Mouse (Mus musculus): ENCODE measurements around the gene Abhd14a. TPM values are rescaled to one million over a fixed set of nuclear protein-coding genes. Genes with fewer than 3 reads are reported as not detected.

Gene Abhd14a
- polyA plus RNA-seq, 1 experiment from 2014 or later, result 16.2 TPM

DNA sequence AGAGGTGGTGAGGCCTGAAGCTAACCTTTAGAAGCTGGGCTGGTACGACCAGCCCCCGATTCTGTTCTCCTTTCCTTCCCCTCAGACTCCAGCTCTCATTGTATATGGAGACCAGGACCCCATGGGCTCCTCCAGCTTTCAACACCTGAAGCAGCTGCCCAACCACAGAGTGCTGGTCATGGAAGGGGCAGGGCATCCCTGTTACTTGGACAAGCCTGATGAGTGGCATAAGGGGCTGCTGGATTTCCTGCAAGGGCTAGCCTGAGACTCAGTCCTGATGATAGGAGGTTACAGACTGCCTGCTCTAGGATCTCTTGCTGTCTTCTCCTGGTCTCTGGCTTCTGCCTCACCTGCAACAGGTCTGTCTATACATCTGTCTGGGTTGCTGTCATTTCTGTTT lies 4.4 kb upstream of the Abhd14a start:
- Histone ChIP-seq H3K27ac (ENCODE audit: low read depth) (no peak overlapping the region), H3K36me3 (replicated peaks; ENCODE audit: insufficient read depth, low read length) (no peaks in the 10 kb centered on the region), H3K27me3 (ENCODE audit: insufficient read depth, low read length) (peaks cover 13% of the 10 kb centered on the region; the same call in 1 of the 2 replicates), H3K4me1 (ENCODE audit: insufficient read depth) (peaks cover 45% of the 10 kb centered on the region), H3K9ac (replicated peaks) (no peak overlapping the region), H3K9me3 (ENCODE audit: low read length) (no peaks in the 10 kb centered on the region), H3K4me2 (ENCODE audit: low read depth, low read length) (no peak overlapping the region), H3K4me3 (ENCODE audit: low read depth, low read length) (no peak overlapping the region)
- no peak for ATAC-seq
- TF ChIP-seq CTCF (IDR thresholded peaks at IDR 0.05; ENCODE audit: low read depth), result no peak
- TF ChIP-seq EP300 (IDR thresholded peaks at IDR 0.05; ENCODE audit: low read depth), result no peak
- 54% methylated on average over 2 of the region's 2 CpGs for WGBS (ENCODE audit: insufficient replicate concordance)
- DNase-seq, result no peak

DNA sequence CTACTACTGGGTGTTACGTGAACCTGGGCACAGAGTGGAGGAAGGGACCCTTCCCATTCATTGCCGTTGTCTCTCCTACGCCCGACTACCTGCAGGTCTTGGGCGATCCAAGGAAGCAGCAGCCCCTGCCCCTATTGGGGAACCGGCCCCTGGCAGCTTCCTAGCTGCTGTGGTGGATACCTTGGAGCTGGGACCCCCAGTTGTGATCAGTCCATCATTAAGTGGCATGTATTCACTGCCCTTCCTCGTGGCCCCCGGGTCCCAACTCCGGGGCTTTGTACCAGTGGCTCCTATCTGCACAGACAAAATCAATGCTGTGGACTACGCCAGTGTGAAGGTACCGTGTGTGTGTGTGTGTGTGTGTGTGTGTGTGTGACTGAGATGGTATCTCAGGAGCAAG lies 3.8 kb upstream of the Abhd14a start:
- no peaks in the 10 kb centered on the region for H3K36me3 ChIP-seq (replicated peaks; ENCODE audit: insufficient read depth, low read length)
- peaks cover 50% of the 10 kb centered on the region for H3K4me1 ChIP-seq (ENCODE audit: insufficient read depth)

GRCm38 (mm10) chr9:106450661-106451060 lies 3.2 kb upstream of the Abhd14a start:
- H3K4me1 ChIP-seq (ENCODE audit: insufficient read depth), result peaks cover 54% of the 10 kb centered on the region
- no peaks in the 10 kb centered on the region for H3K36me3 ChIP-seq (replicated peaks; ENCODE audit: insufficient read depth, low read length)
- H3K9me3 ChIP-seq (ENCODE audit: low read length), result no peaks in the 10 kb centered on the region
- no peak overlapping the region for H3K27ac ChIP-seq (ENCODE audit: low read depth)
- ATAC-seq (no peak), DNase-seq (peak; percentile 69)
- H3K27me3 ChIP-seq (ENCODE audit: insufficient read depth, low read length), result peaks cover 13% of the 10 kb centered on the region; the same call in 1 of the 2 replicates
- WGBS (ENCODE audit: insufficient replicate concordance), result 47% methylated on average over 9 of the region's 9 CpGs
- H3K4me3 ChIP-seq (ENCODE audit: low read depth, low read length), result no peak overlapping the region
- peak overlapping the region; percentile 35 for H3K4me2 ChIP-seq (ENCODE audit: low read depth, low read length)
- TF ChIP-seq CTCF (IDR thresholded peaks at IDR 0.05; ENCODE audit: low read depth) (no peak), EP300 (IDR thresholded peaks at IDR 0.05; ENCODE audit: low read depth) (no peak)
- H3K9ac ChIP-seq (replicated peaks), result no peak overlapping the region

More for the DNA sequence above, 3.8 kb upstream of the Abhd14a start:
- ATAC-seq (no peak), DNase-seq (no peak)
- no peak for TF ChIP-seq CTCF (IDR thresholded peaks at IDR 0.05; ENCODE audit: low read depth)
- TF ChIP-seq EP300 (IDR thresholded peaks at IDR 0.05; ENCODE audit: low read depth), result no peak
- Histone ChIP-seq H3K9ac (replicated peaks) (no peak overlapping the region), H3K4me2 (ENCODE audit: low read depth, low read length) (peak overlapping the region; percentile 35; the same call in 1 of the 2 replicates), H3K27me3 (ENCODE audit: insufficient read depth, low read length) (peaks cover 13% of the 10 kb centered on the region; the same call in 1 of the 2 replicates), H3K4me3 (ENCODE audit: low read depth, low read length) (no peak overlapping the region), H3K27ac (ENCODE audit: low read depth) (no peak overlapping the region), H3K9me3 (ENCODE audit: low read length) (no peaks in the 10 kb centered on the region)
- 72% methylated on average over 11 of the region's 11 CpGs for WGBS (ENCODE audit: insufficient replicate concordance)

GRCm38 (mm10) chr9:106449947-106450346 lies 2.5 kb upstream of the Abhd14a start:
- WGBS (ENCODE audit: insufficient replicate concordance), result 76% methylated on average over 8 of the region's 8 CpGs
- H3K9ac ChIP-seq (replicated peaks), result 0 out of 2 replicates have a peak overlapping the region, but pooled peaks have one; percentile 7
- peak overlapping the region; percentile 35 for H3K4me2 ChIP-seq (ENCODE audit: low read depth, low read length)
- H3K4me3 ChIP-seq (ENCODE audit: low read depth, low read length), result no peak overlapping the region
- DNase-seq (no peak), ATAC-seq (no peak)
- H3K36me3 ChIP-seq (replicated peaks; ENCODE audit: insufficient read depth, low read length), result no peaks in the 10 kb centered on the region
- peaks cover 56% of the 10 kb centered on the region for H3K4me1 ChIP-seq (ENCODE audit: insufficient read depth)
- H3K27me3 ChIP-seq (ENCODE audit: insufficient read depth, low read length), result peaks cover 13% of the 10 kb centered on the region; the same call in 1 of the 2 replicates
- H3K27ac ChIP-seq (ENCODE audit: low read depth), result no peak overlapping the region
- H3K9me3 ChIP-seq (ENCODE audit: low read length), result no peaks in the 10 kb centered on the region
- TF ChIP-seq CTCF (IDR thresholded peaks at IDR 0.05; ENCODE audit: low read depth) (no peak), EP300 (IDR thresholded peaks at IDR 0.05; ENCODE audit: low read depth) (no peak)

DNA sequence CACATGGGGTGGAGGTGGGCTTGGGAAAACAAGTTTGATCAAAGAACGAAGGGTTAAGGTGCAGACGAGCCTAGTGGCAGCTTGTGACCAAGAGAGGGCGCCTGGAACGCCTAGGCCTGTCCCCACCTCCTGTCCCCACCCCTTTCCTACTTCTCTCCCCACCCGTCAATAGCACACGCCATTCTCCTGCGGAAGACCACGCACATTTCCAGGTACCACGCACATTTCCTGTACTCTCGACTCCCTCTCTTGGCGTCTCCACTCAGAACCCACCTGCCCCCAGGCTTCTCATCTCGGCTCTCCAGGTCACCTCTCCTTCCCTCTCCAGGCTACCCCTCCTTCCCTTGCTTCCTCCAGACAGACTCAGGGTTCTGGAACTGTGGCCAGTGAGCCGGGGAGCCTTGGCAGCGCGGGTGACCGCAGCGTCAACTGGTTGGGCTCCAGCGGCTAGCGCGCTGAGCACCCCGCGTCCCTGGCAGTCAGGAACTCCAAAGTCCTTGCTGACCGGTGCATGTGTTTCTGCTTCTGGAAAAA lies 1.1 kb upstream of the Abhd14a start:
- H3K9ac ChIP-seq (replicated peaks), result peak overlapping the region; percentile 71
- WGBS (ENCODE audit: insufficient replicate concordance), result under 1% methylated on average over 23 of the region's 23 CpGs
- peak overlapping the region; percentile 51 for H3K4me3 ChIP-seq (ENCODE audit: low read depth, low read length)
- TF ChIP-seq CTCF (IDR thresholded peaks at IDR 0.05; ENCODE audit: low read depth) (peak; percentile 77), EP300 (IDR thresholded peaks at IDR 0.05; ENCODE audit: low read depth) (no peak)
- H3K36me3 ChIP-seq (replicated peaks; ENCODE audit: insufficient read depth, low read length), result no peaks in the 10 kb centered on the region
- H3K27me3 ChIP-seq (ENCODE audit: insufficient read depth, low read length), result 0 out of 2 replicates have a peak, but pooled peaks cover 8% of the 10 kb centered on the region
- ATAC-seq, result peak; percentile 41
- peak overlapping the region; percentile 78 for H3K4me2 ChIP-seq (ENCODE audit: low read depth, low read length)
- peaks cover 55% of the 10 kb centered on the region for H3K4me1 ChIP-seq (ENCODE audit: insufficient read depth)
- peak; percentile 73 for DNase-seq
- peak overlapping the region; percentile 88 for H3K27ac ChIP-seq (ENCODE audit: low read depth)
- no peaks in the 10 kb centered on the region for H3K9me3 ChIP-seq (ENCODE audit: low read length)

GRCm38 (mm10) chr9:106447951-106448350 lies 473 bp upstream of the Abhd14a start:
- Histone ChIP-seq H3K36me3 (replicated peaks; ENCODE audit: insufficient read depth, low read length) (no peaks in the 10 kb centered on the region), H3K27me3 (ENCODE audit: insufficient read depth, low read length) (0 out of 2 replicates have a peak, but pooled peaks cover 5% of the 10 kb centered on the region), H3K4me3 (ENCODE audit: low read depth, low read length) (peak overlapping the region; percentile 51), H3K9me3 (ENCODE audit: low read length) (no peaks in the 10 kb centered on the region), H3K27ac (ENCODE audit: low read depth) (peak overlapping the region; percentile 88), H3K4me2 (ENCODE audit: low read depth, low read length) (peak overlapping the region; percentile 78), H3K9ac (replicated peaks) (peak overlapping the region; percentile 71; the same call in 1 of the 2 replicates), H3K4me1 (ENCODE audit: insufficient read depth) (peaks cover 51% of the 10 kb centered on the region)
- TF ChIP-seq CTCF (IDR thresholded peaks at IDR 0.05; ENCODE audit: low read depth) (no peak), EP300 (IDR thresholded peaks at IDR 0.05; ENCODE audit: low read depth) (no peak)
- ATAC-seq (peak; percentile 28), DNase-seq (no peak)
- 32% methylated on average over 9 of the region's 9 CpGs for WGBS (ENCODE audit: insufficient replicate concordance)

Data from liver, postnatal 0 days (tissue).